Mouse (Mus musculus): ENCODE measurements around the gene Dbh.

DNA sequence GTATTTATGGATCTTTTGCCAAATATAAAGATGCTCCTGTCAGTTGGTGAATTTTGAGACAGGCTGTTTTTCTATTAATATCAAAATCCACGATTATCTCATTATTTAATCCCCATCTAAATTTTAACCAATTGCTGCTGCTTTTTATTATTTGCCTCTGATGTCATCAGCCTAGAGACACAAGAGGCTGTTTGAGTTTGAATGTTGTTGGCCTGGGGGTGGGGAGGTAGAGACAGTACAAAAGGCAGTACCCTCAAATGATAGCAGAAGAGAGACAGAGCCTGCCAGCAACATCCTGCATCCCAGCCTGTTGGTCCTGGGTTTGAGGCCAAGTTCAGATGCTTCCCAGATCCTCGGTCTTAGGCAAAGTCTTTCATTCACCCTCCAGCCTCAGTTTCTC, 9.2 kb downstream of the Dbh start:
- TF ChIP-seq EP300 (IDR thresholded peaks at IDR 0.05; ENCODE audit: low read depth) (no peak), CTCF (IDR thresholded peaks at IDR 0.05; ENCODE audit: low read depth) (no peak)

All from heart, postnatal 0 days (tissue).